Mouse (Mus musculus) thymus, postnatal 36 days (tissue): ENCODE data around the gene 4933406M09Rik.

Experiments
- DNase-seq, 2 experiments: peaks; one replicate each; pipeline ENCODE4 v3.0.0; 2022; ENCODE audit warnings: mixed read lengths in 2 of 2

Gene 4933406M09Rik

DNA sequence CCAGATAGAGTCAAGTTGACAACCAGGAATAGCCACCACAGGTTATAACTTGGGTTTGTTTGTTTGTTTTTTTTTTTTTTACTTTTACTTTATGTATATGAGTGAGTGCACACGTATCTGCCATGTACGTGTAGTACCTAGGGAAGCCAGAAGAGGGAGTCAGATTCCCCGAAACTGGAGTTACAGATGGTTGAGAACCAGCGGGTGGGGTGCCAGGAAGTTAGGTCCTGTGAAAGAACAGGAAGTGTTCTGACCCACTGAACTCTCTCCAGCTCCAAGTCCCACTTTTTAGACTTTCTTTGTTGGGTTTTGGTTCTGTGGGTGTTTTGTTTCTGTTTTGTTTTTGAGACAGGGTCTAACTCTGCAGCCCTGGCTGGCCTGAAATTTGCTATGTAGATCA lies 49.7 kb downstream of the 4933406M09Rik start:
- peak; percentile 15 to 19 for DNase-seq

DNA sequence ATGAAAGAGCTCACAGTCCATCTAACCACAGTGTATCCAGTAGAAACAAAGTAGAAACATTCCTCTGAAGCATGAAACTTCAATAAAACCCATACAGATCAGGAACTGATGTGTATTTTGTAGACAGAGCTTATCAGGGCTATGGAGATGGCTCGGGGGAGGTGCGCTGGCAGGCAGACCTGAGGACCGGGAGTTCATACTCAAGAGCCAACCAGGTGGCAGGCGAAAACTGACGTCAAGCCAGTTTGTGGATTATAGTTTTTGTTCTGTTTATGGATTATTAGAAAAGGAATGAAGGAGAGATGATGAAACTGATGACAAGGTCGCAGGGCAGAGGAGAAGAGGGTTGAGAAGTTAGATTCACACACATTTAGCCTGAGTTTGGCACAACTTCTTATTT lies 54.7 kb downstream of the 4933406M09Rik start:
- DNase-seq: no peak
